Mouse (Mus musculus) hindbrain, embryonic 13.5 days (tissue): ENCODE results near the gene Trim17. TPM values are rescaled to one million over a fixed set of nuclear protein-coding genes. Genes with fewer than 3 reads are reported as not detected.

Experiments used
- ATAC-seq: fragments of 200-750 bp; cut with Nextera tagmentation; 2 replicates; pipeline ENCODE4 v1.8.0; 2017; ENCODE audit warnings: moderate TSS enrichment; ENCODE audit not compliant: low FRiP score
- H3K27ac ChIP-seq: fragments of 300-500 bp; sonication (generic); 2 replicates; pipeline ENCODE4 v1.5.1; 2015; ENCODE audit warnings: inconsistent platforms, mild to moderate bottlenecking, moderate library complexity
- H3K27me3 ChIP-seq: fragments of 300-500 bp; sonication (generic); 2 replicates; pipeline ENCODE4 v1.6.1; 2015; ENCODE audit warnings: mild to moderate bottlenecking, inconsistent platforms
- H3K36me3 ChIP-seq: fragments of 300-500 bp; sonication (generic); 2 replicates; pipeline ENCODE4 v1.6.1; 2015; ENCODE audit warnings: mild to moderate bottlenecking, inconsistent platforms
- H3K4me1 ChIP-seq: fragments of 300-500 bp; sonication (generic); replicated peaks from 2 replicates; pipeline ENCODE4 v1.6.1; 2015; ENCODE audit warnings: inconsistent platforms
- H3K4me2 ChIP-seq: fragments of 300-500 bp; sonication (generic); 2 replicates; pipeline ENCODE4 v1.6.1; 2015; ENCODE audit warnings: inconsistent platforms, mild to moderate bottlenecking, moderate library complexity
- H3K4me3 ChIP-seq: fragments of 300-500 bp; sonication (generic); 2 replicates; pipeline ENCODE4 v1.5.1; 2015; ENCODE audit warnings: mild to moderate bottlenecking, inconsistent platforms
- H3K9ac ChIP-seq: fragments of 300-500 bp; sonication (generic); 2 replicates; pipeline ENCODE4 v1.6.1; 2015; ENCODE audit warnings: mild to moderate bottlenecking, inconsistent platforms
- H3K9me3 ChIP-seq: fragments of 300-500 bp; sonication (generic); 2 replicates; pipeline ENCODE4 v1.6.1; 2016; ENCODE audit warnings: inconsistent platforms
- WGBS: fragments of 180-500 bp; shearing (Covaris S2); methylation state at CpG from one replicate; pipeline ENCODE4 v1.1.7; 2015; 5-methylcytosine and 5-hydroxymethylcytosine counted together
- polyA plus RNA-seq: library from polyadenylated mRNA; unstranded; fragments of >200 nt; fragmentation: Nextera tagmentation; extraction: Ambion mirVana; gene quantifications from 2 replicates; pipeline ENCODE4 v1.2.1, GENCODE M21; 2015

Gene Trim17
- 1.6 TPM in 2 replicates for polyA plus RNA-seq

DNA sequence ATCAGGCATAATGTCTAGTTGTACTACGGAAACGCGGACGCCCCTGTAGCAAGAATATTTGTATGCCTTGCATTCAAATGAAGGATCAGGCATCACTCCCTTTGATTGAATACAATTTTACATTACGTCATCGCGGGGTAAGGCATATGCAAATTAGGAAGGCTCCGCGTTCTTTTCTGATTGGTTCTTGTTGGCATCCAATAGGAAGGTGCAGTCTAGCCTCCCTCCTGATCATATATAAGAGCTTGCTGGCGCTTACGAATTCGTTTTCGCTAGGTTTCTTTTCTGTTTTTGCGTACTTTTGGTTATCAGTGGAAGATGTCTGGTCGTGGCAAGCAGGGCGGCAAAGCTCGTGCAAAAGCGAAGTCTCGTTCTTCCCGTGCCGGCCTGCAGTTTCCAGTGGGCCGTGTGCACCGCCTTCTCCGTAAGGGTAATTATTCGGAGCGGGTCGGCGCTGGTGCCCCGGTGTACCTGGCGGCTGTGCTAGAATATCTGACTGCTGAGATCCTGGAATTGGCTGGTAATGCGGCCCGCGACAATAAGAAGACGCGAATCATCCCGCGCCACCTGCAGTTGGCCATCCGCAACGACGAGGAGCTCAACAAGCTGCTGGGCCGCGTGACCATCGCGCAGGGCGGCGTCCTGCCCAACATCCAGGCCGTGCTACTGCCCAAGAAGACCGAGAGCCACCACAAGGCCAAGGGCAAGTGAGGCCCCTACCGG is at the start of gene Trim17, which contains the start of gene Hist3h2a:
Gene Trim17 (plus strand): TSS at position 266 of the 723 bp plus-strand sequence.
Gene Hist3h2a (plus strand): TSS at position 266 of the 723 bp plus-strand sequence.
- Histone ChIP-seq H3K27ac (peak within 1 kb of the TSS; percentile 100), H3K36me3 (peaks cover 9% of the 10 kb centered on the region), H3K4me1 (peaks cover 60% of the 10 kb centered on the region), H3K9me3 (no peaks in the 10 kb centered on the region), H3K4me3 (peak within 1 kb of the TSS; percentile 96), H3K4me2 (peak within 1 kb of the TSS; percentile 91), H3K9ac (peak within 1 kb of the TSS; percentile 97), H3K27me3 (no peaks in the 10 kb centered on the region)
- peak; percentile 91 for ATAC-seq
- under 1% methylated on average over 49 of the region's 49 CpGs for WGBS

DNA sequence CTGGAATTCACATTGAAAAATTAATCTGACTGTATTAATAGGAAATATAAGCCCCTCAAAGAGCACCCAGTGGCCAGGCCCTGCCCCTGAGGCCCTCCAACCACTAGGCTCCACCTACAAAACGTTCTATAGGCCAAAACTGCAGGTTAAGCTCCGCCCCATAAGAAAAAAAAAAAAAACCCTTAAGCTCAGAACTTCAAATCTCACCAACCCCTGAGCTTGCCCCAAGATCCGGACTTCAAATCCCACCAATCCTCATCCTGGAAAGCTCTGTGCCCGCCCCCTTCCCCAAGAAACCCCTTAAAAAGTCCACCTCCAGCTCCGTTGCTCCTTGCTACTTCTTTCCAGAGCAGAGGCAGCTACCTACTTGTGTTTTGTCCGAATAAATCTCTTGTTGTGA is 49.6 kb upstream of the Trim17 start:
- no peaks in the 10 kb centered on the region for H3K27me3 ChIP-seq
- no peaks in the 10 kb centered on the region for H3K9me3 ChIP-seq
- no peak overlapping the region for H3K4me2 ChIP-seq
- 47% methylated on average over 6 of the region's 6 CpGs for WGBS
- no peak overlapping the region for H3K27ac ChIP-seq
- H3K4me3 ChIP-seq: no peak overlapping the region
- ATAC-seq: no peak
- peaks cover 18% of the 10 kb centered on the region for H3K4me1 ChIP-seq
- H3K36me3 ChIP-seq: peaks cover 17% of the 10 kb centered on the region
- no peak overlapping the region for H3K9ac ChIP-seq

DNA sequence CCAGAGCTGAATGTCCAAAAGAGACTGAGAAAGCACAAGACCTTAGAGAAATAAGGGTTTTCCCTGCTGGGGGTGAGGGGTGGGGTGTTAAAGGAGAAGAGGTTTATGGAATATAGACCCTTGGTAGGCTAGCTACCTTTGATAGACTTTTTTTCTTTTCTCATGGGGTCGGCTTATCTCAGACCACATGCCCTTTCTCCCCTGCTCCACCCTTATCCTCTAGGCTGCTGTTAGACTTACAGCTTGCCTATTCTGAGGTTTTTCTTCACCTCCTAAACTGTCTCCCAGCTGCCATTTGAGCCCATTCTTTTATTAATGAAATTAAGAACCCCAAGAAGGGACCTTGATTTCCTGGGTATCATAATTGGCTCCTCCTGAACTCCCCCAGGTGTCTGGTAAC is 40.7 kb upstream of the Trim17 start:
- H3K9me3 ChIP-seq: no peaks in the 10 kb centered on the region
- no peak overlapping the region for H3K27ac ChIP-seq
- H3K4me3 ChIP-seq: no peak overlapping the region
- peaks cover 9% of the 10 kb centered on the region for H3K4me1 ChIP-seq
- H3K4me2 ChIP-seq: no peak overlapping the region; the same call in 1 of the 2 replicates
- H3K27me3 ChIP-seq: no peaks in the 10 kb centered on the region
- 92% methylated on average over 1 of the region's 1 CpGs for WGBS
- no peak for ATAC-seq
- H3K36me3 ChIP-seq: no peaks in the 10 kb centered on the region
- H3K9ac ChIP-seq: no peak overlapping the region

DNA sequence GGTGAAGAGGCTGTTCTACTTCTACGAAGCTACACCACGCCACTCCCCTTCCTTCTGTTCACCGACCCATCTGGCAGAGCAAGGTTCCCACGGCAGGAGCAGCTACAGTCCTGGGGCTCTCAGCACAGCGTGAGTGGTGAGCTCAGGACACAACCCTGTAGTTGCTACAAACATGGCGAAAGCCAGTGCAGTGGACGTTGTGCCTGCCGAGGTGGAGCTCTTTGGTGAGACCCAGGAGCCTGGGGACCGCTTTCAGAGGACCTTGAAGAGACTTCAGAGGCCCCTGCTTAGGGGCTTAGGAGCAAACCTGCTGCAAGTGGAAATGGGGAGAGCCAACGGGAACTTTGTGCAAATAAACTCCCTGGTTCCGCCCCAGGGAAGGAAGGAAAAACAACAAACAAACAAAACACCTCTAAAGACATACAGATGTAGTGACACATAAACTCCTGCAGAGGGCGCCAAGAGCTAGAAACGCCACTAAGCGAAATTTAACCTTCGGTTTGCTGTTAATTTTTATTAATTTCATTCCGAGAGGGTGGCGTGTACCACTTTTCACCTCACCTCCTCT is 39.9 kb upstream of the Trim17 start:
- Histone ChIP-seq H3K27me3 (no peaks in the 10 kb centered on the region), H3K4me3 (peak overlapping the region; percentile 32), H3K9ac (peak overlapping the region; percentile 61), H3K4me1 (peaks cover 9% of the 10 kb centered on the region), H3K4me2 (peak overlapping the region; percentile 58), H3K9me3 (no peaks in the 10 kb centered on the region), H3K36me3 (no peaks in the 10 kb centered on the region), H3K27ac (0 out of 2 replicates have a peak overlapping the region, but pooled peaks have one; percentile 6)
- 13% methylated on average over 17 of the region's 17 CpGs for WGBS
- no peak for ATAC-seq

DNA sequence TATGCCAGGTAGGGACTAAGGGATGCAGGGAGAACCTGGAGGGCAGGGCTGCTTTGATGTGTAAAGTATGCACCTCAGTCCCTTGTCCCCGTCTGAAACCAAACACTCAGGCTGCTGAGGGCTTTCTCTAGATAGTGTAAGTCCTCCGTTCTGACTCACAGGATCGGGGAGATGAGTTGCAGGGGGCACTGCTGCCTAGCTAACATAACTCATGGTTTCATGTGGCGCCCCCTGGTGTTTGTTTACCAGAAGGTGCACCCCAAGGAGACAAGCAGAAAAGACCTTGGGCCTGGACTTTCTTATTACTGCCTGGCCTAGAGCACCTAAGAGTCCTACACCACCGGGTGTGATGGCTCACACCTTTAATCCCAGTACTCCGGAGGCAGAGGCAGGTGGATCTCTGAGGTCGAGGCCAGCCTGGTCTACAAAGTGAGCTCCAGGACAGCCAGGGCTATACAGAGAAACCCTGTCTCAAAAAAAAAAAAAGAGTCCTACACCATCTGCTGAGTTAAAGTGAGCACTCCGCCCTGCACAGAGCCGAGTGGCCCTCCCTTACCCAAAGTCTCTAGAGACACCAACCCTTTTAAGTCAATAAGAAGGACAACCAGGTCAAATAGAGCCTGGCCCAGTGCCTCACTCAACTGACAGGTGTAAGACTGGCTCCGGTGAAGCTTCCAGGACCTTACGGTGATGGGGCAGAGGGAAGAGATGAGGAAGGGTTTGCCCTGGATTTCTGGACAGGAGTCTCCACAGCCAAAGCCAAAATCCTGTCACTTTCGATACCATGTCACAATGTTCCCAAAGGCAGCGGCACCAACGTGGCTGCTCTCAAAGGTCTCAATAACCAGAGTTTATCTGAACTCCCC is 37.4 kb upstream of the Trim17 start:
- Histone ChIP-seq H3K4me1 (peaks cover 9% of the 10 kb centered on the region), H3K27ac (no peak overlapping the region), H3K4me2 (no peak overlapping the region), H3K27me3 (no peaks in the 10 kb centered on the region), H3K4me3 (no peak overlapping the region), H3K36me3 (no peaks in the 10 kb centered on the region), H3K9me3 (no peaks in the 10 kb centered on the region), H3K9ac (no peak overlapping the region)
- WGBS: 57% methylated on average over 14 of the region's 14 CpGs
- no peak for ATAC-seq

DNA sequence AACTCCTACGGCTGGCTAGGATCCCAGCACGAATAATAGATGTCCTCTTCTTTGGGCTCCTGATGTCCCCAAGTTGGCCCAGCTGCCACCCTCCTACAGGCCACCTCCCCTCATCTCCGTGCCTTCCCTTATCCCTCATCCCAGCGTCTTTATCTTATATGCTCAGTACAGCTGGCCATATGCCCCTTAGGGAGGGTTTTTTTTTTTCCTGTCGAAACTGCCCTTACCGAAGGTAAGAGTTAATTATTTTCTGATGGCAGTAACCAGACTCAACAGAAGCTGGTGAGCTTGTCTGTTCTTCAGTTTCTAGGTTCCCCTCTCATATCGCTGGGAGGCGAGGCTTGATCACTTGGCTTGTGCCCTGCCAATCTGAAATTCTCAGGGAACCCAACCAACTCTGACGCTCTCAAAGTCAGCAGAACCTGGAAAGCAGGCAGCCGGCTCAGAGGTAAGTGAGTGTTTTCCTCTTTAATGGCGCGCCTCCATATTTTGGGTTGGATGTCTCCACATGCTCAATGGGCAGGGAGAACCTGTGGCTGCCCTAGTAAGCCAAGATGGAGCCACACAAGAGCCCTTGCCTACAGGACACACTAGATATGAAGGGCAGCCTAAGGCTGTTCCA is 36.6 kb upstream of the Trim17 start, which contains the start of gene Btnl10:
Gene Btnl10 (plus strand): TSS at position 164 of the 622 bp plus-strand sequence.
- Histone ChIP-seq H3K9ac (no peak within 1 kb of the TSS), H3K4me1 (peaks cover 9% of the 10 kb centered on the region), H3K27me3 (no peaks in the 10 kb centered on the region), H3K9me3 (no peaks in the 10 kb centered on the region), H3K36me3 (no peaks in the 10 kb centered on the region), H3K4me3 (no peak within 1 kb of the TSS), H3K27ac (no peak within 1 kb of the TSS), H3K4me2 (no peak within 1 kb of the TSS)
- 86% methylated on average over 12 of the region's 12 CpGs for WGBS
- ATAC-seq: no peak

DNA sequence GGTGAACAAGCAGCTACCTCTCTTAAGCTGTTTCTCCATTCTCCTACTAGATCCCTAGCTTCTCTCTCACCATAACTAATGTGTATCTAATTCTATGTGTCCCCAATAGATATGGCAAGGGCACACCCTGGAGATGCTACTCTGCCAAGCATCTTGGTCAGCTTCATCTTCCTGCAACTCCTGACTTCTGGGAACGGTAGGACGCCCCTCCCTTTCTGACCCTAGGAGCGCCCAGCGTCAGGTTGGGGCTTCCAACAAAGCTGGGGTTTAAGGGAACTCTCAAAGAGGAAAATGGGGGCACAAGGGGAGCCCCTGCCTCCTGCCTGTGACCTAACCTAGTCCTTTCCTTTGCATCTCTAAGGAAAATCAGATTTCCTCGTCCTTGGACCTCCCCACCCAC is 35.7 kb upstream of the Trim17 start:
- Histone ChIP-seq H3K4me3 (no peak overlapping the region), H3K27ac (no peak overlapping the region), H3K9me3 (no peaks in the 10 kb centered on the region), H3K36me3 (no peaks in the 10 kb centered on the region), H3K9ac (no peak overlapping the region), H3K27me3 (no peaks in the 10 kb centered on the region), H3K4me2 (no peak overlapping the region), H3K4me1 (peaks cover 9% of the 10 kb centered on the region)
- no peak for ATAC-seq
- WGBS: 77% methylated on average over 5 of the region's 5 CpGs

DNA sequence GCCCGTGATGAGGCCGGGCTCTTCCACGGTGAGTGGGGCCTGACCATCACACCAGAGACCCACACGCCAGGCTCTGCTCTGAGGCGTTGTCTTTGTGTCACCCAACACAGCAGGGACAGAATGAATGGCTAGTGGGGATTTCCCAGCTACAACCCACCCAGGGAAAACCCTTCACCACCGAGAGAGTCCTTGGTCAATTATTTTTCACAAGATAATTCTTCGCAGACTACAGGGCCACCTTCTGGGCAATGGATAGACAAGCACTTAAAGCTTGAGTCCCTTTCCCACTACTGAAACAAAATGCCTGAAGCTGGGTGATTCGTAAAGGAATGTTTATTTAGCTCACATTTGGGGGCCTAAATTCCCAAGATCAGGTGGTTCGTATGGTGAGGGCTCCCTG is 32.1 kb upstream of the Trim17 start:
- Histone ChIP-seq H3K4me1 (no peaks in the 10 kb centered on the region), H3K36me3 (no peaks in the 10 kb centered on the region), H3K27ac (no peak overlapping the region), H3K4me2 (no peak overlapping the region), H3K4me3 (no peak overlapping the region), H3K27me3 (no peaks in the 10 kb centered on the region), H3K9me3 (no peaks in the 10 kb centered on the region), H3K9ac (no peak overlapping the region)
- no peak for ATAC-seq
- 86% methylated on average over 9 of the region's 9 CpGs for whole genome bisulfite sequencing

DNA sequence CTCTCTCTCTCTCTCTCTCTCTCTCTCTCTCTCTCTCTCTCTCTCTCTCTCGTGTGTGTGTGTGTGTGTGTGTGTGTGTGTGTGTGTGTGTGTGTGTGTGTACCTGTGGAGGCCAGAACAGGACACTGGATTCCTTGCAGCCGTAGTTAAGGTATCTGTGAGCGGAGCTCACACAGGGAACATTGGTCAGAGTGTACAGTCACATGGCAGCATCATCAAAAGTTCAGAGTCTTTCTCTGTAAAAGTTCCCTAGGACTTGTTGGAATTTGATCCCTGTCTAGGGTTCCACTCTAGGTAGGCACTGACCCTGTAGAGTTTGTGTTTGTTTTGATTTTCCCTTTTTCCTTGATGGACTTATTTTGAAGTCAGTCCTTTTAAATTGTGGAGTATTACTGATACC is 27.8 kb upstream of the Trim17 start:
- H3K27me3 ChIP-seq: no peaks in the 10 kb centered on the region
- no peak for ATAC-seq
- 98% methylated on average over 2 of the region's 3 CpGs for WGBS

DNA sequence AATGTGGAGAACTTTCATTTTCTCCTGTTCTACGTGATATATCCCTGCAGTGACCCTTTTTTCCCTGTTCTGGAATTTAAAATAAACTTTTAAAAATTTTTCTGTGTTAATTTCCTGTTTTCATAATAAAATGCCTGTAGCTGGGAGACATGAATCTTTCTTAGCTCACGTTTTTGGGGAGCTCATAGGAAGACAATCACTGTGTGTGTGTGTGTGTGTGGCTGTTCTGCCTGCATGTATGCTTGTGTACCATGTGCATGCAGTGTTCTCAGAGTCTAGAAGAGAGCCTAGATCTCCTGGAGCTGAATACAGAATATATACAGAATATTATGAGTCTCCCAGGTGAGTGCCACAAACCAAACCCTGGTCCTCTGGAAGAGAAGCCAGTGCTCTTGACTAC is 27.4 kb upstream of the Trim17 start:
- WGBS: 80% methylated on average over 2 of the region's 2 CpGs
- no peak overlapping the region for H3K4me2 ChIP-seq
- H3K4me1 ChIP-seq: peaks cover 4% of the 10 kb centered on the region; the same call in 1 of the 2 replicates
- no peak overlapping the region for H3K4me3 ChIP-seq
- no peaks in the 10 kb centered on the region for H3K27me3 ChIP-seq
- peaks cover 15% of the 10 kb centered on the region for H3K36me3 ChIP-seq
- no peak overlapping the region for H3K27ac ChIP-seq
- no peak overlapping the region for H3K9ac ChIP-seq
- no peak for ATAC-seq
- H3K9me3 ChIP-seq: no peaks in the 10 kb centered on the region

More for the DNA sequence above, 27.8 kb upstream of the Trim17 start:
- no peak overlapping the region for H3K9ac ChIP-seq
- H3K4me2 ChIP-seq: no peak overlapping the region
- H3K9me3 ChIP-seq: no peaks in the 10 kb centered on the region
- no peak overlapping the region for H3K27ac ChIP-seq
- no peak overlapping the region for H3K4me3 ChIP-seq
- H3K36me3 ChIP-seq: peaks cover 11% of the 10 kb centered on the region
- H3K4me1 ChIP-seq: peaks cover 4% of the 10 kb centered on the region; the same call in 1 of the 2 replicates

DNA sequence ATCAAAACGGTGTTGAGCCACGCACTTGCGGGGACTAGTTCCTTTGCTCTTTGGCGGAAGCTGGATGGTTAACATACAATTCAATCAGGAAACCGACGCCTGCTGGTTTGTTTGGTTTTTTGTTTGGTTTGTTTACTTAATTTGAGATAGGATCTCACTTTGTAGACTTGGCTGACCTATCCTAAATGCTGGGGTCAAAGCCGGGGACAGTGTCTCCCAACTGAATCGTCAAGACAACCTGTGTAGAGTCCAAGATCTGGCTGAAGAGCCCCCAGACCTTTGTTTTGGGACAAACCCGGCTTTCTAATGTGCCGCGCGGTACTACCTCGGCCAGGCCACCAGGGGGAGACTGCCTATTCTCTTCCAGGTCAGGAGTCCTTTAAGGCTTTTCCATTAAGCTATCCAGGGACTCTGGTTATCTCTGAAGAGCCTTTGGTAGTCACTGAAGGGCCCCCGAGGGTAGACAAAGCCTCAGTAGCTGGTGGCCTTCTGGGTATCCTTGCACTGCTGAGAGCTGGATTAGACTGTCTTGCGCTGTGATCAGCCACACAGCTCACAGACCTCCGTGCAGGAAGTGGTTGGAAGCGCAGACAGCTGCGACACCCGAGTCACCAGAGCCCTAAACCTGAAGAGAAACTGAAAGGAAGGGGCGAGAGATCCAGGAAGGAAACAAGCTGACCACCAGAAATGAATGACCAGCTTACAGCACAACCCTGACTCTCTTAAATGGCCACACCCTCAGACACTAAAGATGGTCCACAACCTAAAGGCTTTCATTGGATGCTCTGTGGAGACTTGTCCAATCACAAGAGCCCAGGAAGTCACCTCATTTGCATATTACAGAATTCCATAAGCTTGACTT is 26.5 kb upstream of the Trim17 start:
- no peaks in the 10 kb centered on the region for H3K9me3 ChIP-seq
- peak overlapping the region; percentile 39 for H3K4me2 ChIP-seq
- peak; percentile 52 for ATAC-seq
- peaks cover 25% of the 10 kb centered on the region for H3K36me3 ChIP-seq
- no peak overlapping the region for H3K4me3 ChIP-seq
- H3K4me1 ChIP-seq: peaks cover 4% of the 10 kb centered on the region; the same call in 1 of the 2 replicates
- H3K9ac ChIP-seq: no peak overlapping the region
- H3K27me3 ChIP-seq: no peaks in the 10 kb centered on the region
- peak overlapping the region; percentile 67 for H3K27ac ChIP-seq
- WGBS: 40% methylated on average over 20 of the region's 20 CpGs
